Mouse (Mus musculus) right cerebral cortex, adult 2 months (tissue): Measurements from ENCODE around the gene Pdgfa.

Experiments
- DNase-seq, 2 experiments: peaks; one replicate each; pipeline ENCODE4 v3.0.0; 2021 to 2022; ENCODE audit warnings: low spot score in 2 of 2

The Pdgfa gene

GRCm38 (mm10) chr5:138953986-138954385 lies 43.2 kb downstream of the Pdgfa start:
- no peak for DNase-seq

DNA sequence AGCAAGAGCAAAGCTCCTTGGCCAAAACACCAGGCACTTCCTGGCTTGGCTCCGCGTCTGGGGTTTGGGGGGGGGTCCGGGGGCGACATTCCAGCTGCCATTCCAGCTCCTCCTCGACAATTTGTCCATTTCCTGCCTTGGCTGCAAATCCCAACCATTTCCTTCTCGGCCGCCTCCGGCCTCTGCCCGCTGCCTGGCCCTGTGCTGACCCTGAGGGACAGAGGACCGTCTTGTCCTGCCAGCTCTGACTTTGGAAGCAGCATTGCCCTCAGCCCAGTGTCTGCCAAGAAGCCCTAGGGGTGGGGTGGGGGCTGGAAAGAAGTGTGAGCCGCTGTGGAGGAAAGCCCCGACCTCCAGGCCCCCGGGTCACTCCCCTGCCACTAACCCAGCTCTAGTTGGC lies 44.2 kb downstream of the Pdgfa start:
- DNase-seq: no peak

DNA sequence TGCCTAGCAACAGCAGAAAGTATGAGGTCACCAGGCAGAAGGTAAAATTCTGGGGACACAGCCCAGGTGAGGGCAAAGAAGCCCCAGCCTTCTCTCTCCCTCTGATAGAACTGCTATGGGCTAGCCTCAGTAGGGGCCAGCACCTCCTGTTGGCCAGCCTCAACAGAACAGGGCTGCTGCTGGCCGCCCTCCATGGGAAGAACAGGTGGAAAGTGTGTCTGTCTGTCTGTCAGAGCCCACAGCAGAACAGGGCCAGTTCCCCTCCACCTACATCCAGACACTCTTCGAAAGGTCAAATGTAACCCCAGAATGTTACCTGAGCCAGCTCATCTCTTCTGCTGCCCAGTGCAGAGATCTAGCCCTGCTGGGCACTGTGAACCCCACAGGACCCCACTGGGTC lies 45.9 kb downstream of the Pdgfa start:
- no peak for DNase-seq

- DNase-seq: no peak
These were observed 48.0 kb downstream of the Pdgfa start for GRCm38 (mm10) chr5:138949165-138949564.

GRCm38 (mm10) chr5:138948031-138948980 lies 48.9 kb downstream of the Pdgfa start:
- DNase-seq: peak in 1 of 2 experiments; percentile 33

DNA sequence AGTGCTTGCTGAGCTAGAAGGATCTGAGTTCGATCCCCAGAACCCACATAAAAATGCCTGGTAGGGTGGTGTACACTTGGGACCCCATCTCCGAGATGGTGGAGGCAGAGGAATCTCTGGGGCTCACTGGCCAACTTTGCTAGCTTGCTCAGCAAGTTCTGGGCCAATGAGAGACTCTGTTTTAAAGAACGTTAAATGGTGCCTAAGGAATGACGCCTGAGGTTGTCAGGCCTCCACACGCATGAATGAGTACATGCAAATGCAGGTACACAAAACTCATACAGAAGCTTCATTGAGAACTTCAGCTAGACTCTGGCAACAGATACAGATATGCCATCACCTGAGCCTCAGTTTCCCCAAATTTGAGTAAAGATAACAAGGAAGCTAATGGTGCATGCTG lies 49.7 kb downstream of the Pdgfa start:
- DNase-seq: no peak

- no peak for DNase-seq
These were observed 50.2 kb downstream of the Pdgfa start for GRCm38 (mm10) chr5:138946931-138947330.

GRCm38 (mm10) chr5:138945011-138945410 lies 52.2 kb downstream of the Pdgfa start:
- no peak for DNase-seq

DNA sequence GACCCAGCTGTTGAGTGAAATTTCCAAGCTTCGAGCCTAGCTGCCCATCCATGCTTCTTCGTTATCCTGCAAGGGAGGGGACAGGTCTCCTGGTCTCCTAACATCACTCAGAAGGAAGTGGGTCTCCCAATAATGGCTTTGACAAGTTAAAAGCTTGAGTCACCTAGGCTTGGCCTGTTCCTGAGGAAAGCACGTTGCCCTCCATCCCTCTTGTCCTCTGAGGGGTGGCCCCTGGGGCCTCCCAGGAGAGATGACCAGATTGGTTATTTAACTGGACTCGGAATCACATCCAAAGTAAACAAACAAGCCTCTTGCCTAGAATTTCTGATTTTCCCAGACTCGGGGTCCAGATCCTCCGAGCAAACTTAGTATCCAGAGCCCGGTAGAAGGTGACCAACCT lies 52.6 kb downstream of the Pdgfa start:
- DNase-seq: no peak

- no peak for DNase-seq
These were observed 55.3 kb downstream of the Pdgfa start for GRCm38 (mm10) chr5:138941842-138942241.

GRCm38 (mm10) chr5:138940576-138940975 lies 56.6 kb downstream of the Pdgfa start:
- DNase-seq: no peak

DNA sequence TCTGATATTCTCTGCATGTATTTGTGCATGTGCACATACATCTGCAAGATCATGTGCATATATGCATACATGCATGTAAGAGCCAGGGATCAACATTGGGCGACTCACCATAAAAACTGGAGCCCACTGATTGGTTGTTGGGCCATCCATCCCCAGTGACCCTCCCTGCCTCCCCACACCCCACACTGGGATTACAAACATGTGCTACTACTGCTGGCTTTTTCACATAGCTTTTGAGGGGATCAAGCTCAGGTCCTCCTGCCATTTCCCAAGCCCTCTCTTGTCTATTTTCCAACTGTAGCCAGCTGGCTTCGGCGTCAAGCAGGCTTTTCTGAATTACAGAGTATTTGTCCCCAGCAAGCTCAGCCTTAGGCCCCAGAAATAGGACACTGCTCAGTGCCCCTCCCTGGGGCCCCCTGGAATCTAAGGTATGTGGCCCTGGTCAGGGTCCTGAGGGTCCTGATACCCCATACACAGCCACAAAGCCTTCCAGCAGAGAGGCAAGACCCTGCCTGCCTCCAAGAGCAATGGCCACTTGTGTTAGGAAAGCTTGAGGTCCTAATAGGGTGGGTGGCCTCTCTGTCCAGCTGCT lies 58.5 kb downstream of the Pdgfa start:
- no peak for DNase-seq

GRCm38 (mm10) chr5:138936399-138937089 lies 60.6 kb downstream of the Pdgfa start:
- DNase-seq: no peak

GRCm38 (mm10) chr5:138934540-138934939 lies 62.6 kb downstream of the Pdgfa start:
- no peak for DNase-seq

- DNase-seq: no peak
These were observed 64.4 kb downstream of the Pdgfa start for GRCm38 (mm10) chr5:138932460-138933432.

DNA sequence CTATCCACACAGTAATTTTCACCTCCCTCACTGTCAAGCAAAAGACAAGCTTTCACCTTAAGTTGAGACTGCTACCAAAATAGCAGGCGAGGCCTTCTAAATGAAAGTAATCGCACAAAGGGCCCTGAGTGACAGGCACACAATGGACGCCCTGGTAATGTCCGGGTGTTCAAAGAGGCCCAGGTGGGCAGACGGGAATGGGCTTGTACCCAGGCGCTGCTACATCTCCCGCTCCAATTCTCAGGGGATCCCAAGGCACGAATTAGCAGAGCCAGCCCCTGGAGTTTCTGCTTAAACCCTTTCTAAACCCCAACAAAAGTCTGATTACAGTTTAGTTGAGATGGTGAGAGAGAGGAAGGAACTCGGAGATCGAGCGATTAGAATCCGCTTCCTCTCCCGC lies 65.3 kb downstream of the Pdgfa start:
- no peak for DNase-seq

DNA sequence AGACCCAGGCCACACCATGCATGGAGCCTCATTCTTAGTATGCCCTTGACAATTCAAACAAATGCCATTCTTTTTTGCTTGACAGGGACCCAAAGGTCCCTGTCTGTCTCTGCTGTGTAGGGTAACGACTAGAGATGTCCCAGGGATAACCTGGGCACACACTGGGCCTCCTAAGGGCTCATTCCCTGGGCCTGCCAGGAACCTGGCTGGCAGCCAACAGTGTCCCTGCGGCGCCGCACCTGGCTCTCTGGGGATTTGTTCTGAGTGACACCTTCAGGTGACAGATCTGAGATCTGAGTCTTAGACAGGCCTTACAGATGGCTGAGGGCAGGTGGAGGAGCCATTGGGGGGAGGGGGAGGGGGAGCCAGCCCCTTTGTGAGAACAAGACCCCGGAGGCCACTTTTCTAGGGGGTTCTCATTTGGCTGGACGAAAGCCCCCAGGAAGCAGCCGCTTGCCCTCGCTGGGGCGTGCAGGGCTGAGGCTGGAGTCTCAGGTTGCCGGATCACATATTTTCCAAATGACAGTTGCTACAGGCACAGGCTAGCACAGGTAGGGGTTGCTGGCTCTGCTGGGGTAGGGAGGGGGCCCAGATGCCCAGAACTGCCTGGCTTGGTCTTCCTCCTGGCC lies 67.2 kb downstream of the Pdgfa start:
- DNase-seq: no peak
